ENCODE assay signal across 17 mouse cellular contexts in the genomic region with DNA sequence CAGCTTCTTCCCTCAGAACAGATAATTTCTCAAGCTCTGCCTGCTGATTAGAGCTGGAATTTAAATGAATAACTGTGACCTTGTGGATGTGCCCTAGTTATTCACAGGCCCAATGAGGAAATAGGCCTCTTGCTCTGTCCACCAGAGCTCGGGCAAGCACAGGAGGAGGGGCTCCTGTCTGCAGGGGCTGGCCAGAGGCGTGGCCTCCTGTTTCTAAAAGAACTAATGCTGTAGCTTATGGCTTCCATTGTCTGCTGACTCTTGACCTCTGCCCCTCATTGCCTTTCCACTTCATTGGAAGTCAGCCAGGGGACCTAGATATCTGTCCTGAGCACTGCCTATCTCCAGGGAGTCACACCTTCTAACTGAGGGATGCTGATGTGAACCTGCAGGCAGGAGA.
DNase-seq lines count a peak whose midpoint lies in the region; ATAC-seq and TF ChIP-seq lines count a peak whose summit lies in the region.
"Had no signal": no experiment of that assay in that cellular context is flagged by ENCODE, and none has a peak within 500 bp of the region (broad histone marks: within the 10 kb centered on the region; RNA-seq: fewer than 3 reads in every experiment).

No protein-coding gene starts in this region.

- H3K27me3 ChIP-seq in hindbrain, embryonic 11.5 days (ENCODE audit: control insufficient read depth, insufficient read depth, low read length), result no peaks in the 10 kb centered on the region
- H3K27me3 ChIP-seq in hindbrain, postnatal 0 days (ENCODE audit: insufficient read depth, low read length), result no peaks in the 10 kb centered on the region
- H3K27me3 ChIP-seq in midbrain, embryonic 14.5 days (ENCODE audit: control insufficient read depth, insufficient read depth, low read length), result no peaks in the 10 kb centered on the region
- H3K27me3 ChIP-seq in midbrain, embryonic 13.5 days, result no peaks in the 10 kb centered on the region
- H3K27me3 ChIP-seq: limb, embryonic 12.5 days; liver, embryonic 15.5 days; neural tube, embryonic 12.5 days had no signal

- no peak overlapping the region for H3K27ac ChIP-seq in hindbrain, embryonic 11.5 days (ENCODE audit: low read depth, low read length)
- no peak overlapping the region for H3K27ac ChIP-seq in hindbrain, postnatal 0 days
- H3K27ac ChIP-seq in midbrain, embryonic 14.5 days (replicated peaks; ENCODE audit: low read depth, low read length), result 0 out of 2 replicates have a peak overlapping the region, but pooled peaks have one; percentile 6
- no peak overlapping the region for H3K27ac ChIP-seq in midbrain, embryonic 13.5 days
- H3K27ac ChIP-seq: limb, embryonic 12.5 days; liver, embryonic 15.5 days; neural tube, embryonic 12.5 days had no signal

- H3K4me2 ChIP-seq in hindbrain, embryonic 11.5 days (replicated peaks; ENCODE audit: low read depth, low read length), result no peak overlapping the region
- H3K4me2 ChIP-seq in hindbrain, postnatal 0 days (ENCODE audit: low read depth, low read length), result no peak overlapping the region
- H3K4me2 ChIP-seq in midbrain, embryonic 14.5 days (ENCODE audit: low read length), result no peak overlapping the region
- H3K4me2 ChIP-seq in midbrain, embryonic 13.5 days (replicated peaks), result no peak overlapping the region
- H3K4me2 ChIP-seq: limb, embryonic 12.5 days; liver, embryonic 15.5 days; neural tube, embryonic 12.5 days had no signal

- peak; percentile 39 for DNase-seq in adrenal gland, adult 2 months
- DNase-seq in adrenal gland, postnatal 25 days, result no peak
- peak; percentile 49 for DNase-seq in hindbrain, embryonic 11.5 days (ENCODE audit: low spot score)
- no peak for DNase-seq in hindbrain, postnatal 0 days (ENCODE audit: low spot score)
- DNase-seq in midbrain, embryonic 14.5 days, result no peak
- DNase-seq in retina, postnatal 1 day, result peak; percentile 64
- DNase-seq in kidney, postnatal 10 days, result no peak
- DNase-seq: cerebellum, adult 9-10 months; kidney, adult 11 months; kidney, postnatal 14 days; lung, postnatal 10 days had no signal

- no peak overlapping the region for H3K4me3 ChIP-seq in hindbrain, embryonic 11.5 days (ENCODE audit: low read depth, low read length)
- H3K4me3 ChIP-seq in hindbrain, postnatal 0 days (ENCODE audit: low read length), result no peak overlapping the region
- no peak overlapping the region for H3K4me3 ChIP-seq in midbrain, embryonic 14.5 days (replicated peaks; ENCODE audit: low read depth, low read length)
- H3K4me3 ChIP-seq in midbrain, embryonic 13.5 days (replicated peaks), result no peak overlapping the region
- H3K4me3 ChIP-seq: erythroblast, embryonic 14.5 days; limb, embryonic 12.5 days; liver, embryonic 15.5 days; neural tube, embryonic 12.5 days had no signal

- peak; percentile 84 for ATAC-seq in hindbrain, embryonic 11.5 days (ENCODE audit: low FRiP score)
- no peak for ATAC-seq in hindbrain, postnatal 0 days
- ATAC-seq in midbrain, embryonic 14.5 days (ENCODE audit: low FRiP score, low TSS enrichment), result no peak
- no peak for ATAC-seq in midbrain, embryonic 13.5 days
- ATAC-seq: forebrain, embryonic 16.5 days had no signal

- no peak for TF ChIP-seq CTCF in hindbrain, postnatal 0 days (IDR thresholded peaks at IDR 0.05; ENCODE audit: low read depth)

- no peaks in the 10 kb centered on the region for H3K36me3 ChIP-seq in hindbrain, embryonic 11.5 days (ENCODE audit: control insufficient read depth, insufficient read depth, low read length)
- no peaks in the 10 kb centered on the region for H3K36me3 ChIP-seq in hindbrain, postnatal 0 days (ENCODE audit: insufficient read depth, low read length)
- no peaks in the 10 kb centered on the region for H3K36me3 ChIP-seq in midbrain, embryonic 14.5 days (ENCODE audit: control insufficient read depth, insufficient read depth, low read length)
- no peaks in the 10 kb centered on the region for H3K36me3 ChIP-seq in midbrain, embryonic 13.5 days
- H3K36me3 ChIP-seq: limb, embryonic 12.5 days; liver, embryonic 15.5 days; neural tube, embryonic 12.5 days had no signal

- WGBS in hindbrain, embryonic 11.5 days, result 24% methylated on average over 2 of the region's 2 CpGs
- 18% methylated on average over 2 of the region's 2 CpGs for WGBS in hindbrain, postnatal 0 days
- 6% methylated on average over 2 of the region's 2 CpGs for WGBS in midbrain, embryonic 14.5 days
- 2% methylated on average over 2 of the region's 2 CpGs for WGBS in midbrain, embryonic 13.5 days

- no peak overlapping the region for H3K9ac ChIP-seq in hindbrain, embryonic 11.5 days (ENCODE audit: low read depth, low read length)
- no peak overlapping the region for H3K9ac ChIP-seq in hindbrain, postnatal 0 days (replicated peaks; ENCODE audit: low read length)
- H3K9ac ChIP-seq in midbrain, embryonic 14.5 days (replicated peaks; ENCODE audit: low read length), result no peak overlapping the region
- H3K9ac ChIP-seq in midbrain, embryonic 13.5 days (replicated peaks), result no peak overlapping the region
- H3K9ac ChIP-seq: limb, embryonic 12.5 days; liver, embryonic 15.5 days; neural tube, embryonic 12.5 days had no signal

- peaks cover 2% of the 10 kb centered on the region; the same call in 1 of the 2 replicates for H3K4me1 ChIP-seq in hindbrain, embryonic 11.5 days (replicated peaks; ENCODE audit: control insufficient read depth, insufficient read depth, low read length)
- no peaks in the 10 kb centered on the region for H3K4me1 ChIP-seq in hindbrain, postnatal 0 days (ENCODE audit: insufficient read depth, low read length)
- H3K4me1 ChIP-seq in midbrain, embryonic 14.5 days (ENCODE audit: control insufficient read depth, insufficient read depth, low read length), result no peaks in the 10 kb centered on the region
- peaks cover 8% of the 10 kb centered on the region for H3K4me1 ChIP-seq in midbrain, embryonic 13.5 days (replicated peaks)
- H3K4me1 ChIP-seq: limb, embryonic 12.5 days; liver, embryonic 15.5 days had no signal

- no peaks in the 10 kb centered on the region for H3K9me3 ChIP-seq in hindbrain, embryonic 11.5 days (ENCODE audit: control insufficient read depth, low read length)
- H3K9me3 ChIP-seq in hindbrain, postnatal 0 days (ENCODE audit: low read length), result no peaks in the 10 kb centered on the region
- H3K9me3 ChIP-seq in midbrain, embryonic 14.5 days (ENCODE audit: control insufficient read depth, low read length), result no peaks in the 10 kb centered on the region
- H3K9me3 ChIP-seq in midbrain, embryonic 13.5 days, result no peaks in the 10 kb centered on the region
- H3K9me3 ChIP-seq: limb, embryonic 12.5 days; liver, embryonic 15.5 days; neural tube, embryonic 12.5 days had no signal

Comparison
In these comparisons a context has a peak if more than half of its experiments do, and no peak if none do; other contexts are left out.
1. DNase-seq: peak in adrenal gland, adult 2 months (single experiment), hindbrain, embryonic 11.5 days (single experiment) and retina, postnatal 1 day (single experiment); none in adrenal gland, postnatal 25 days (single experiment), hindbrain, postnatal 0 days (single experiment), midbrain, embryonic 14.5 days (single experiment) and kidney, postnatal 10 days (single experiment).